Mouse (Mus musculus): Measurements from ENCODE around the gene Phb2. TPM values are rescaled to one million over a fixed set of nuclear protein-coding genes. Genes with fewer than 3 reads are reported as not detected.

Phb2 gene
- total and polyA plus RNA-seq, 3 experiments = 309 to 815 (median 706) TPM

- Histone ChIP-seq H3K79me2 (ENCODE audit: control insufficient read depth, insufficient read depth, low read length, poor library complexity) (no peaks in the 10 kb centered on the region), H3K4me1 (ENCODE audit: control insufficient read depth in 1 of 2, insufficient read depth in 2 of 2, low read length in 2 of 2) (peaks cover 3 to 17% of the 10 kb centered on the region in 2 experiments; a peak in 3 of 4 replicates), H3K9me3 (replicated peaks; ENCODE audit: insufficient read depth, low read length) (no peaks in the 10 kb centered on the region), H3K4me3 (ENCODE audit: control insufficient read depth in 1 of 2, insufficient read depth in 1 of 2, low read depth in 2 of 2, low read length in 2 of 2) (no peak overlapping the region), H3K27ac (ENCODE audit: control insufficient read depth, low read depth, low read length) (no peak overlapping the region), H3K27me3 (ENCODE audit: control insufficient read depth in 1 of 2, insufficient read depth in 2 of 2, low read length in 2 of 2) (no peaks in the 10 kb centered on the region), H3K36me3 (ENCODE audit: control insufficient read depth in 1 of 2, insufficient read depth in 2 of 2, low read length in 2 of 2) (peaks cover 5 to 14% of the 10 kb centered on the region in 2 experiments), H3K9ac (ENCODE audit: control insufficient read depth, low read depth, low read length, poor library complexity, severe bottlenecking) (no peak overlapping the region)
- no peak for TF ChIP-seq RAD21 (IDR thresholded peaks at IDR 0.05; ENCODE audit: low read depth, low read length)
- no peak for TF ChIP-seq TBP (IDR thresholded peaks at IDR 0.05; ENCODE audit: low read depth, low read length)
- TF ChIP-seq CTCF (IDR thresholded peaks at IDR 0.05 in 2 of 3, conservative IDR thresholded peaks at IDR 0.05 in 1 of 3; ENCODE audit: control insufficient read depth in 1 of 3, insufficient read depth in 1 of 3, low read depth in 2 of 3, low read length in 3 of 3, poor library complexity in 1 of 3, severe bottlenecking in 1 of 3) = no peak
- no peak for TF ChIP-seq TCF12 (IDR thresholded peaks at IDR 0.05; ENCODE audit: low read depth, low read length)
- no peak for TF ChIP-seq MAFK (IDR thresholded peaks at IDR 0.05; ENCODE audit: borderline replicate concordance, low read depth, low read length)
- TF ChIP-seq ETS1 (IDR thresholded peaks at IDR 0.05; ENCODE audit: low read depth, low read length) = no peak
- no peak for TF ChIP-seq SIN3A (IDR thresholded peaks at IDR 0.05; ENCODE audit: low read length)
- no peak for TF ChIP-seq ELF1 (IDR thresholded peaks at IDR 0.05; ENCODE audit: low read depth, low read length)
- no peak for TF ChIP-seq ZKSCAN1 (IDR thresholded peaks at IDR 0.05; ENCODE audit: low read depth, low read length)
- TF ChIP-seq MAX (IDR thresholded peaks at IDR 0.05; ENCODE audit: low read length) = no peak
- no peak for TF ChIP-seq E2F4 (IDR thresholded peaks at IDR 0.05; ENCODE audit: borderline replicate concordance, low read depth, low read length)
- TF ChIP-seq NRF1 (IDR thresholded peaks at IDR 0.05; ENCODE audit: insufficient read depth, low read depth, low read length, poor library complexity, severe bottlenecking) = no peak
- no peak for TF ChIP-seq GABPA (IDR thresholded peaks at IDR 0.05; ENCODE audit: low read depth, low read length)
- TF ChIP-seq POLR2AphosphoS2 (IDR thresholded peaks at IDR 0.05; ENCODE audit: low read length) = no peak
- no peak for TF ChIP-seq MXI1 (IDR thresholded peaks at IDR 0.05; ENCODE audit: low read depth, low read length)
- no peak for TF ChIP-seq MEF2A (IDR thresholded peaks at IDR 0.05; ENCODE audit: extremely low read depth, insufficient replicate concordance, low read depth, low read length, poor library complexity, severe bottlenecking)
- DNase-seq (ENCODE audit: low read depth, low spot score) = no peak
Measured at GRCm38 (mm10) chr6:124720904-124721303, 8.8 kb downstream of the Phb2 start.

- Histone ChIP-seq H3K27ac (ENCODE audit: control insufficient read depth, low read depth, low read length) (no peak overlapping the region), H3K9ac (ENCODE audit: control insufficient read depth, low read depth, low read length, poor library complexity, severe bottlenecking) (no peak overlapping the region), H3K4me3 (ENCODE audit: control insufficient read depth in 1 of 2, insufficient read depth in 1 of 2, low read depth in 2 of 2, low read length in 2 of 2) (no peak overlapping the region), H3K79me2 (ENCODE audit: control insufficient read depth, insufficient read depth, low read length, poor library complexity) (no peaks in the 10 kb centered on the region), H3K27me3 (ENCODE audit: control insufficient read depth in 1 of 2, insufficient read depth in 2 of 2, low read length in 2 of 2) (no peaks in the 10 kb centered on the region), H3K4me1 (ENCODE audit: control insufficient read depth in 1 of 2, insufficient read depth in 2 of 2, low read length in 2 of 2) (peaks cover 3 to 17% of the 10 kb centered on the region in 2 experiments; a peak in 3 of 4 replicates), H3K9me3 (replicated peaks; ENCODE audit: insufficient read depth, low read length) (no peaks in the 10 kb centered on the region), H3K36me3 (ENCODE audit: control insufficient read depth in 1 of 2, insufficient read depth in 2 of 2, low read length in 2 of 2) (peaks cover 3 to 14% of the 10 kb centered on the region in 2 experiments)
- TF ChIP-seq NRF1 (IDR thresholded peaks at IDR 0.05; ENCODE audit: insufficient read depth, low read depth, low read length, poor library complexity, severe bottlenecking) = no peak
- no peak for DNase-seq (ENCODE audit: low read depth, low spot score)
Measured at GRCm38 (mm10) chr6:124722876-124723473, 10.8 kb downstream of the Phb2 start.
